Mouse (Mus musculus): Measurements from ENCODE around the gene Brca1.

DNA sequence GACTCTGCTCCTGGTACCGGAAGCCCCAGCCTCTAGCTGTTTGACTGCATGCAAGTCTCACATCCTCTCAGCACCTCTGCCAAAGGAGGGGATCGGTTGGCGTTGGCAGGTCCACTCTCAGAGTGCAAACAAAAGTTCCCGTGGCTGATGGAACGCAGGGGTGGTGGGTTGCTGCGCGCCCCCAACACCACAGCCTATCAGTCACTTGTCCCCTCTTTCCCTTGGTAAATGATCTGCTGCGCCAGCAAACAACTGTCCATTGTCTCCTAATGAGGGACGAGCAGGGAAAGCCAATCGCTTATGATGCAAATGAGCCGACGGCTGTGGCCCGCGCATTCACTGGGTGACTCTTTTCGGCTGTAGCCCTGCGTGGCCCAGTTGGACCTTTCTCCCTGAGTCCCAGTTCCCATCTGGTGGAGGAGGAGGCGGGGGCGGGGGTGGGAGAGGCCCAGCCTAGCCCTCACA is 72.6 kb downstream of the Brca1 start:
- TF ChIP-seq ZNF384 (IDR thresholded peaks at IDR 0.05; ENCODE audit: low read depth, low read length) (no peak), HCFC1 (IDR thresholded peaks at IDR 0.05; ENCODE audit: borderline replicate concordance, insufficient read depth, low read length) (no peak), CHD2 (IDR thresholded peaks at IDR 0.05; ENCODE audit: low read depth, low read length) (no peak), ZC3H11A (IDR thresholded peaks at IDR 0.05; ENCODE audit: borderline replicate concordance, low read depth, low read length) (no peak), MAFK (IDR thresholded peaks at IDR 0.05; ENCODE audit: insufficient read depth, low read depth, low read length) (peak; percentile 62; the same call in 1 of the 2 replicates)

All from ES-E14 (cell line).